Mouse (Mus musculus) ES-E14 (cell line): ENCODE measurements at regions not wholly inside any gene's neighbourhood (a gene's known extent, or its start where the extent isn't known, plus 50 kb on each side); places are given as distances from the start of the nearest gene placed in this dataset.

Source experiments
- CHD2 ChIP-seq: IDR thresholded peaks from 2 replicates; pipeline ENCODE4 v1.6.1; 2014; ENCODE audit warnings: mild to moderate bottlenecking, low read depth, low read length, inconsistent platforms
- HCFC1 ChIP-seq: IDR thresholded peaks from 2 replicates; pipeline ENCODE4 v1.6.1; 2012; ENCODE audit warnings: low read length, inconsistent platforms, borderline replicate concordance; ENCODE audit not compliant: insufficient read depth
- MAFK ChIP-seq: IDR thresholded peaks from 2 replicates; pipeline ENCODE4 v1.6.1; 2014; ENCODE audit warnings: mild to moderate bottlenecking, low read depth, low read length, inconsistent platforms; ENCODE audit not compliant: insufficient read depth
- ZC3H11A ChIP-seq: IDR thresholded peaks from 2 replicates; pipeline ENCODE4 v1.6.1; 2012; ENCODE audit warnings: low read depth, mild to moderate bottlenecking, inconsistent platforms, low read length, borderline replicate concordance
- ZNF384 ChIP-seq: IDR thresholded peaks from 2 replicates; pipeline ENCODE4 v1.6.1; 2012; ENCODE audit warnings: low read depth, low read length, inconsistent platforms

DNA sequence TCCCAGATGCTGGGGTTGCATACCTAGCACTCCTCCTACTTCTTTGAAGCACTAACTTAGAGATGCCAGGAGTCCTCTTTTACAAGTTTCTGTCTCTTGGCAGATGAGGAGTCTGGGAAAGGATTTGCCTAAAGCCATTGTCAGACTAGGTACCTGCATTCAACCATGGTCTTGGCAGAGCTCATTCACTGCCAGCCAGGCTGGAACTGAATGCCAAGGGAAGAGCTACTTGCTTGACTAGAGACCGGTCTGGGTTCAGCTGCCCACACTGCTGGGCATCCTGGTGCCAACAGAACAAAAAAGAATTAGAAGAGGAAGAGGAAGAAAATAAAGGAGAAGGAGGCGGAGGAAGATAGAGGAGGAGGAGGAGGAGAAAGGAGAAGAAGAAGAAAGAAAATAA lies 74.1 kb upstream of the Polg start:
- no peak for TF ChIP-seq ZNF384
- no peak for TF ChIP-seq MAFK
- no peak for TF ChIP-seq CHD2
- no peak for TF ChIP-seq HCFC1
- TF ChIP-seq ZC3H11A: no peak
